In genomic region chr6:14600543-14601249, GRCm38 (mm10) we compare ENCODE assay signal across 12 mouse cellular contexts.
DNase-seq lines count a peak whose midpoint lies in the region; ATAC-seq and TF ChIP-seq lines count a peak whose summit lies in the region.
"Had no signal": no experiment of that assay in that cellular context is flagged by ENCODE, and none has a peak within 500 bp of the region (broad histone marks: within the 10 kb centered on the region; RNA-seq: fewer than 3 reads in every experiment).

No protein-coding gene starts in this region.

- TF ChIP-seq CTCF in kidney, postnatal 0 days (IDR thresholded peaks at IDR 0.05; ENCODE audit: low read depth): no peak

- peak; percentile 99 for ATAC-seq in forebrain, embryonic 15.5 days (replicated peaks)
- ATAC-seq in kidney, postnatal 0 days (replicated peaks; ENCODE audit: low FRiP score, low read depth): peak; percentile 95
- ATAC-seq in neural tube, embryonic 13.5 days (ENCODE audit: low read depth): peak; percentile 91
- ATAC-seq: CD4-positive, CD25-positive, alpha-beta regulatory T cell, adult 4 months had no signal

- peak overlapping the region; percentile 20 for H3K4me2 ChIP-seq in forebrain, embryonic 15.5 days (replicated peaks)
- H3K4me2 ChIP-seq in kidney, postnatal 0 days (ENCODE audit: low read length): no peak overlapping the region
- peak overlapping the region; percentile 20 for H3K4me2 ChIP-seq in neural tube, embryonic 13.5 days

- H3K4me3 ChIP-seq in forebrain, embryonic 15.5 days: no peak overlapping the region
- no peak overlapping the region for H3K4me3 ChIP-seq in kidney, postnatal 0 days (replicated peaks; ENCODE audit: low read depth, low read length)
- no peak overlapping the region for H3K4me3 ChIP-seq in neural tube, embryonic 13.5 days

- H3K4me1 ChIP-seq in forebrain, embryonic 15.5 days: peaks cover 11% of the 10 kb centered on the region
- no peaks in the 10 kb centered on the region for H3K4me1 ChIP-seq in kidney, postnatal 0 days (replicated peaks; ENCODE audit: insufficient read depth, low read length)
- peaks cover 9% of the 10 kb centered on the region for H3K4me1 ChIP-seq in neural tube, embryonic 13.5 days (replicated peaks)

- peak; percentile 1 for DNase-seq in kidney, adult 9 months
- DNase-seq in kidney, adult 18-20 months: no peak
- DNase-seq in kidney, postnatal 0 days (ENCODE audit: low spot score): peak; percentile 21
- no peak for DNase-seq in urinary bladder, postnatal 14 days (ENCODE audit: low spot score)
- no peak for DNase-seq in ovary, postnatal 36 days (ENCODE audit: low spot score)
- DNase-seq in layer of hippocampus, postnatal 10 days (ENCODE audit: low spot score in 2 of 2): no peak
- DNase-seq: cerebellum, postnatal 14 days; heart, postnatal 36 days; liver had no signal

- H3K9ac ChIP-seq in forebrain, embryonic 15.5 days (replicated peaks): no peak overlapping the region
- H3K9ac ChIP-seq in kidney, postnatal 0 days (ENCODE audit: low read depth, low read length): no peak overlapping the region
- H3K9ac ChIP-seq in neural tube, embryonic 13.5 days: no peak overlapping the region

- H3K27me3 ChIP-seq in forebrain, embryonic 15.5 days: no peaks in the 10 kb centered on the region
- H3K27me3 ChIP-seq in kidney, postnatal 0 days (ENCODE audit: insufficient read depth, low read length): no peaks in the 10 kb centered on the region
- no peaks in the 10 kb centered on the region for H3K27me3 ChIP-seq in neural tube, embryonic 13.5 days

- WGBS in forebrain, embryonic 15.5 days: 24% methylated on average over 13 of the region's 13 CpGs
- WGBS in kidney, postnatal 0 days: 65% methylated on average over 13 of the region's 13 CpGs
- 53% methylated on average over 13 of the region's 13 CpGs for WGBS in neural tube, embryonic 13.5 days

- no peaks in the 10 kb centered on the region for H3K9me3 ChIP-seq in forebrain, embryonic 15.5 days
- no peaks in the 10 kb centered on the region for H3K9me3 ChIP-seq in kidney, postnatal 0 days (replicated peaks; ENCODE audit: low read length)
- no peaks in the 10 kb centered on the region for H3K9me3 ChIP-seq in neural tube, embryonic 13.5 days

- peak overlapping the region; percentile 47 for H3K27ac ChIP-seq in forebrain, embryonic 15.5 days (replicated peaks)
- no peak overlapping the region for H3K27ac ChIP-seq in kidney, postnatal 0 days
- peak overlapping the region; percentile 2; the same call in 1 of the 2 replicates for H3K27ac ChIP-seq in neural tube, embryonic 13.5 days (replicated peaks)

- H3K36me3 ChIP-seq in forebrain, embryonic 15.5 days: no peaks in the 10 kb centered on the region
- no peaks in the 10 kb centered on the region for H3K36me3 ChIP-seq in kidney, postnatal 0 days (ENCODE audit: insufficient read depth, low read length)
- no peaks in the 10 kb centered on the region for H3K36me3 ChIP-seq in neural tube, embryonic 13.5 days

Comparison
In these comparisons a context has a peak if more than half of its experiments do, and no peak if none do; other contexts are left out.
1. DNase-seq: peak in kidney, adult 9 months (single experiment) and kidney, postnatal 0 days (single experiment); none in kidney, adult 18-20 months (single experiment), urinary bladder, postnatal 14 days (single experiment), ovary, postnatal 36 days (single experiment) and layer of hippocampus, postnatal 10 days (0 of 2).
2. Peak in every context shown above with its lines, with median percentiles within 50 percentile points of each other: ATAC-seq.